ENCODE assay signal across 19 mouse cellular contexts in genomic region chr9:15060026-15060425, GRCm38 (mm10). TPM values are rescaled to one million over a fixed set of nuclear protein-coding genes. Genes with fewer than 3 reads are reported as not detected.
"Had no signal": no experiment of that assay in that cellular context is flagged by ENCODE, and none has a peak within 500 bp of the region (broad histone marks: within the 10 kb centered on the region; RNA-seq: fewer than 3 reads in every experiment).

No protein-coding gene starts in this region.

- H3K4me2 ChIP-seq: limb, embryonic 15.5 days; liver, embryonic 12.5 days; lung, embryonic 14.5 days; midbrain, embryonic 12.5 days; neural tube, embryonic 15.5 days had no signal

- H3K4me1 ChIP-seq: limb, embryonic 15.5 days; liver, embryonic 12.5 days; midbrain, embryonic 12.5 days; neural tube, embryonic 15.5 days had no signal

- DNase-seq: kidney, adult 8-10 months; kidney, postnatal 25 days; lung, embryonic 14.5 days; lung, postnatal 14 days; right cerebral cortex, adult 18-20 months had no signal

- H3K9me3 ChIP-seq: limb, embryonic 15.5 days; liver, embryonic 12.5 days; midbrain, embryonic 12.5 days; neural tube, embryonic 15.5 days had no signal

- H3K36me3 ChIP-seq: limb, embryonic 15.5 days; liver, embryonic 12.5 days; midbrain, embryonic 12.5 days; neural tube, embryonic 15.5 days had no signal

- ATAC-seq: intestine, postnatal 0 days; liver, embryonic 12.5 days had no signal

- H3K9ac ChIP-seq: limb, embryonic 15.5 days; liver, embryonic 12.5 days; lung, embryonic 14.5 days; midbrain, embryonic 12.5 days; neural tube, embryonic 15.5 days had no signal

- H3K4me3 ChIP-seq: left cerebral cortex, adult 2 months; limb, embryonic 15.5 days; liver, embryonic 12.5 days; midbrain, embryonic 12.5 days; neural tube, embryonic 15.5 days had no signal

- H3K27me3 ChIP-seq: limb, embryonic 15.5 days; liver, embryonic 12.5 days; midbrain, embryonic 12.5 days; neural tube, embryonic 15.5 days had no signal

- H3K27ac ChIP-seq: left cerebral cortex, adult 2 months; limb, embryonic 15.5 days; liver, embryonic 12.5 days; macrophage; midbrain, embryonic 12.5 days; neural tube, embryonic 15.5 days had no signal

RNA-seq across cellular contexts. Expression of gene Hephl1, which starts 51.9 kb away (rescaled TPM):
- total RNA-seq: layer of hippocampus, postnatal 25 days; left cerebral cortex, adult 2 months; left cerebral cortex, postnatal 25 days; megakaryocyte-erythroid progenitor cell, adult 5-6 weeks had no signal
- polyA plus RNA-seq: intestine, postnatal 0 days; kidney, embryonic 16.5 days; limb, embryonic 11.5 days; liver, embryonic 12.5 days; liver, embryonic 16.5 days; lung, embryonic 14.5 days; macrophage; midbrain, embryonic 12.5 days; neural tube, embryonic 11.5 days had no signal
